Mouse (Mus musculus) neutrophil, adult 83 days (primary cell): ENCODE measurements around the gene Gsta3. TPM values are rescaled to one million over a fixed set of nuclear protein-coding genes. Genes with fewer than 3 reads are reported as not detected.

Experiments
- total RNA-seq, 2 experiments: library from RNA; stranded (reverse); gene quantifications; one replicate each; pipeline ENCODE4 v1.2.4; 2023

Gsta3 gene
- total RNA-seq, result under 1 TPM in 1 of 2 experiments, not detected in 1; 0.97 TPM

DNA sequence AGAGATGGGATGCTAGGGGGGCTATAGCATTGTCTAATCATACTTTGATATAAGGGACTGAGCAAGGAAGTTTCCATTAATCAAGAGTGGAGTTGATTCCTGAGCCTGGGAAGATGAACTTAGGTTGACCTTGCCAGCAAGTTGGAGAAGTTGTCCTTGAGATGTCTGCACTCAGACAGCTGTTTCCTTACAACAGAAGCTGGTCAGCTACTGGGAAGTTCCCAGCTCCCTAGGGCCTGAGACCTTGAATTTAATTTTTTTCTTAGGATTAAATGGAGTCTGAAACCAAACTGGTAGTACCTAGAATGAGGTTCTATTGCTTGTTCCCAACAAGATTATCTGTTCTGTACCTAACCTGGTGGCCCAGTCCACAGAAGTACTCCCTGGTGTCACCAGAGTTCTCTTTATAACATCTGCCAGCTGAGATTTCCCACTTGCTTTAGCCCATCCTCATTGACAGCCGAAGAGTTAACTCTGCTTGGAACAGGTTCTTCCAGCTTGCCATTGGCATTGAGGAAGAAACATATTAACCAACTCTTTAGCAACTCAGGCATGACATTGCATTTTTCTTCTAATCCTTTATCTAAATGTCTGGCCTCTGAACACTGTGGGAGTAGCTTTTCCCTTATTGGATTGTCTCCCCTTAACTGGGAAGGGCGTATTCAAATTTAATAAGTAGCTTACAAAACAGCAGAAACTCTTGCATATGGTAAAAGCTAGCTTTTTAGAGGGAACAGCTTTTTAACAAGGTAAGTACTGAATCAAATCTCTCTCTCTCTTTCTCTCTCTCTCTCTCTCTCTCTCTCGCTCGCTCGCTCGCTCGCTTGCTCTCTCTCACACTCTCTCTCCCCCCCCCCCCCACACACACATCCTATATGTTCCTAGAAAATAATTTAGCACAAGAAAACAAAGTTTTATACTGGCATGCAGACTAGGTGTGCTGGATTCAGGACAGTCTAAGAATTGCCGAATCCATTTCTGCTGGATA lies at the start of gene Gsta3:
TSS of gene Gsta3 (plus strand) at position 679 of the 988 bp plus-strand sequence.

DNA sequence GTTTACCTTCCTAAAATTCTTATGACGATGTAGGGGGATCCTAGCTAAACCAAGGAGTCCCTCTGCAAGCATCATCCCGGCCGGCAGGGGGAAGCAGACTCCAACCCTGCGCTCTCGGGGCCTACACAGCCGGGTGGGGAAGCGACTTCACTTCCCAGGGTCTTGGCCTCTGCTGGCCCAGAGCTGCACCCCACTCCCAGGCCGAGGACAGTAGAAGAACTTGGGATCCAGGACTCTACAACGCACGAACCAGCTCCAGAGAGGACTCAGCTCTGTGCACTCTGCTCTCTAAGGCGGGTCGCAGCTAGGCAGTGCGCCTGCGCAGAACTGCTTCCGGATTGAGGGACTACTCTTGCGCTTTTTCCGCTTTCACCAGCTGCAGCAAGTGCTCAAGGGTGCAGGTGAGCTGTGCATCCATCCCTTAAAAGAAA lies 21.9 kb upstream of the Gsta3 start, which contains the start of gene Tmem14a:
TSS of gene Tmem14a (plus strand) at position 87 of the 431 bp plus-strand sequence.

Other genes starting within 250 kb of the Gsta3 start
- 10 to 100 TPM; 15.6 to 15.7 TPM for gene Tram2, start 161.4 kb upstream of the Gsta3 start, total RNA-seq
- under 1 TPM in 1 of 2 experiments, not detected in 1; 0.60 TPM for gene Tmem14a, start 22.0 kb upstream of the Gsta3 start, total RNA-seq
- gene Khdc1a, start 109.1 kb downstream of the Gsta3 start, total RNA-seq, result not detected
- gene Khdc1c, start 127.7 kb downstream of the Gsta3 start, total RNA-seq, result not detected
- gene Khdc1b, start 143.0 kb downstream of the Gsta3 start, total RNA-seq, result not detected